Mouse (Mus musculus): ENCODE results near the gene Vps8. TPM values are rescaled to one million over a fixed set of nuclear protein-coding genes. Genes with fewer than 3 reads are reported as not detected.

Gene Vps8
- polyA plus RNA-seq, 1 experiment from 2014 or later, result 13.7 TPM

- Histone ChIP-seq H3K4me3 (no peak overlapping the region), H3K9me3 (replicated peaks) (no peaks in the 10 kb centered on the region), H3K36me3 (0 out of 2 replicates have a peak, but pooled peaks cover 9% of the 10 kb centered on the region), H3K4me1 (no peaks in the 10 kb centered on the region; the same call in 1 of the 2 replicates), H3K27ac (no peak overlapping the region), H3K27me3 (ENCODE audit: low read depth, poor library complexity, severe bottlenecking) (no peaks in the 10 kb centered on the region)
- 92% methylated on average over 9 of the region's 9 CpGs for WGBS
- DNase-seq (ENCODE audit: low spot score), result no peak
These were observed 73.9 kb downstream of the Vps8 start for GRCm38 (mm10) chr16:21496799-21497198.

- Histone ChIP-seq H3K4me3 (no peak overlapping the region), H3K27me3 (ENCODE audit: low read depth, poor library complexity, severe bottlenecking) (no peaks in the 10 kb centered on the region), H3K9me3 (replicated peaks) (no peaks in the 10 kb centered on the region), H3K4me1 (no peaks in the 10 kb centered on the region; the same call in 1 of the 2 replicates), H3K36me3 (0 out of 2 replicates have a peak, but pooled peaks cover 9% of the 10 kb centered on the region), H3K27ac (no peak overlapping the region)
- 77% methylated on average over 3 of the region's 3 CpGs for WGBS
- no peak for DNase-seq (ENCODE audit: low spot score)
These were observed 74.7 kb downstream of the Vps8 start for GRCm38 (mm10) chr16:21497627-21498026.

GRCm38 (mm10) chr16:21498984-21499383, 76.1 kb downstream of the Vps8 start:
- no peaks in the 10 kb centered on the region for H3K27me3 ChIP-seq (ENCODE audit: low read depth, poor library complexity, severe bottlenecking)
- no peak overlapping the region for H3K27ac ChIP-seq
- no peak for DNase-seq (ENCODE audit: low spot score)
- H3K9me3 ChIP-seq (replicated peaks), result no peaks in the 10 kb centered on the region
- no peak overlapping the region for H3K4me3 ChIP-seq
- 94% methylated on average over 4 of the region's 4 CpGs for WGBS
- no peaks in the 10 kb centered on the region; the same call in 1 of the 2 replicates for H3K4me1 ChIP-seq
- H3K36me3 ChIP-seq, result 0 out of 2 replicates have a peak, but pooled peaks cover 6% of the 10 kb centered on the region

GRCm38 (mm10) chr16:21499656-21500055, 76.7 kb downstream of the Vps8 start:
- DNase-seq (ENCODE audit: low spot score), result no peak
- H3K4me3 ChIP-seq, result no peak overlapping the region
- no peaks in the 10 kb centered on the region for H3K9me3 ChIP-seq (replicated peaks)
- no peaks in the 10 kb centered on the region for H3K27me3 ChIP-seq (ENCODE audit: low read depth, poor library complexity, severe bottlenecking)
- H3K27ac ChIP-seq, result 0 out of 2 replicates have a peak overlapping the region, but pooled peaks have one; percentile 1
- H3K4me1 ChIP-seq, result no peaks in the 10 kb centered on the region; the same call in 1 of the 2 replicates
- H3K36me3 ChIP-seq, result 0 out of 2 replicates have a peak, but pooled peaks cover 5% of the 10 kb centered on the region
- 71% methylated on average over 7 of the region's 7 CpGs for WGBS

- Histone ChIP-seq H3K4me1 (no peaks in the 10 kb centered on the region), H3K27me3 (ENCODE audit: low read depth, poor library complexity, severe bottlenecking) (no peaks in the 10 kb centered on the region), H3K27ac (no peak overlapping the region), H3K36me3 (peaks cover 2% of the 10 kb centered on the region; the same call in 1 of the 2 replicates), H3K9me3 (replicated peaks) (no peaks in the 10 kb centered on the region), H3K4me3 (no peak overlapping the region)
- no peak for DNase-seq (ENCODE audit: low spot score)
- WGBS, result 91% methylated on average over 9 of the region's 9 CpGs
These were observed 95.9 kb downstream of the Vps8 start for GRCm38 (mm10) chr16:21518833-21519232.

- H3K27ac ChIP-seq, result no peak overlapping the region
- H3K27me3 ChIP-seq (ENCODE audit: low read depth, poor library complexity, severe bottlenecking), result no peaks in the 10 kb centered on the region
- no peaks in the 10 kb centered on the region for H3K4me1 ChIP-seq
- no peaks in the 10 kb centered on the region for H3K36me3 ChIP-seq
- H3K9me3 ChIP-seq (replicated peaks), result no peaks in the 10 kb centered on the region
- H3K4me3 ChIP-seq, result no peak overlapping the region
- DNase-seq (ENCODE audit: low spot score), result no peak
These were observed 96.9 kb downstream of the Vps8 start for GRCm38 (mm10) chr16:21519785-21520184.

- Histone ChIP-seq H3K36me3 (no peaks in the 10 kb centered on the region), H3K27ac (no peak overlapping the region), H3K27me3 (ENCODE audit: low read depth, poor library complexity, severe bottlenecking) (no peaks in the 10 kb centered on the region), H3K4me3 (no peak overlapping the region), H3K9me3 (replicated peaks) (no peaks in the 10 kb centered on the region), H3K4me1 (no peaks in the 10 kb centered on the region)
- no peak for DNase-seq (ENCODE audit: low spot score)
- 90% methylated on average over 4 of the region's 4 CpGs for WGBS
These were observed 100.8 kb downstream of the Vps8 start for GRCm38 (mm10) chr16:21523738-21524137.

- Histone ChIP-seq H3K27ac (no peak overlapping the region), H3K36me3 (no peaks in the 10 kb centered on the region), H3K4me3 (no peak overlapping the region), H3K27me3 (ENCODE audit: low read depth, poor library complexity, severe bottlenecking) (no peaks in the 10 kb centered on the region), H3K9me3 (replicated peaks) (no peaks in the 10 kb centered on the region), H3K4me1 (no peaks in the 10 kb centered on the region)
- 93% methylated on average over 1 of the region's 1 CpGs for WGBS
- DNase-seq (ENCODE audit: low spot score), result no peak
These were observed 102.5 kb downstream of the Vps8 start for GRCm38 (mm10) chr16:21525376-21525775.

- no peaks in the 10 kb centered on the region for H3K36me3 ChIP-seq
- no peaks in the 10 kb centered on the region for H3K27me3 ChIP-seq (ENCODE audit: low read depth, poor library complexity, severe bottlenecking)
- no peak overlapping the region for H3K27ac ChIP-seq
- 88% methylated on average over 10 of the region's 10 CpGs for WGBS
- DNase-seq (ENCODE audit: low spot score), result no peak
- no peaks in the 10 kb centered on the region for H3K4me1 ChIP-seq
- H3K9me3 ChIP-seq (replicated peaks), result no peaks in the 10 kb centered on the region
- no peak overlapping the region for H3K4me3 ChIP-seq
These were observed 104.5 kb downstream of the Vps8 start for GRCm38 (mm10) chr16:21527271-21528007.

GRCm38 (mm10) chr16:21533503-21533902, 110.6 kb downstream of the Vps8 start:
- WGBS, result 88% methylated on average over 4 of the region's 4 CpGs
- H3K27me3 ChIP-seq (ENCODE audit: low read depth, poor library complexity, severe bottlenecking), result no peaks in the 10 kb centered on the region
- no peaks in the 10 kb centered on the region for H3K4me1 ChIP-seq
- no peaks in the 10 kb centered on the region for H3K36me3 ChIP-seq
- no peaks in the 10 kb centered on the region for H3K9me3 ChIP-seq (replicated peaks)
- DNase-seq (ENCODE audit: low spot score), result no peak
- no peak overlapping the region for H3K4me3 ChIP-seq
- H3K27ac ChIP-seq, result no peak overlapping the region

GRCm38 (mm10) chr16:21536240-21537005, 113.5 kb downstream of the Vps8 start:
- no peak overlapping the region for H3K4me3 ChIP-seq
- no peaks in the 10 kb centered on the region for H3K36me3 ChIP-seq
- H3K9me3 ChIP-seq (replicated peaks), result no peaks in the 10 kb centered on the region
- no peak overlapping the region for H3K27ac ChIP-seq
- no peak for DNase-seq (ENCODE audit: low spot score)
- H3K27me3 ChIP-seq (ENCODE audit: low read depth, poor library complexity, severe bottlenecking), result no peaks in the 10 kb centered on the region
- 85% methylated on average over 7 of the region's 7 CpGs for WGBS
- H3K4me1 ChIP-seq, result no peaks in the 10 kb centered on the region

- no peak for DNase-seq (ENCODE audit: low spot score)
These were observed 114.4 kb downstream of the Vps8 start for GRCm38 (mm10) chr16:21537312-21537711.

GRCm38 (mm10) chr16:21538889-21539288, 116.0 kb downstream of the Vps8 start:
- Histone ChIP-seq H3K9me3 (replicated peaks) (no peaks in the 10 kb centered on the region), H3K36me3 (no peaks in the 10 kb centered on the region), H3K27ac (no peak overlapping the region), H3K4me3 (no peak overlapping the region), H3K27me3 (ENCODE audit: low read depth, poor library complexity, severe bottlenecking) (no peaks in the 10 kb centered on the region), H3K4me1 (no peaks in the 10 kb centered on the region)
- WGBS, result 68% methylated on average over 2 of the region's 2 CpGs
- no peak for DNase-seq (ENCODE audit: low spot score)

More at GRCm38 (mm10) chr16:21537312-21537711, 114.4 kb downstream of the Vps8 start:
- Histone ChIP-seq H3K27me3 (ENCODE audit: low read depth, poor library complexity, severe bottlenecking) (no peaks in the 10 kb centered on the region), H3K4me1 (no peaks in the 10 kb centered on the region), H3K36me3 (no peaks in the 10 kb centered on the region), H3K9me3 (replicated peaks) (no peaks in the 10 kb centered on the region), H3K27ac (no peak overlapping the region), H3K4me3 (no peak overlapping the region)
- 66% methylated on average over 3 of the region's 3 CpGs for WGBS
